Mouse (Mus musculus): ENCODE results near the gene Map3k20. TPM values are rescaled to one million over a fixed set of nuclear protein-coding genes. Genes with fewer than 3 reads are reported as not detected.

Gene Map3k20
- total RNA-seq (2015; ENCODE audit: low replicate concordance) (27.0 and 37.1 TPM in 2 replicates), total RNA-seq (2017; ENCODE audit: low replicate concordance) (18.7 and 24.3 TPM in 2 replicates)

DNA sequence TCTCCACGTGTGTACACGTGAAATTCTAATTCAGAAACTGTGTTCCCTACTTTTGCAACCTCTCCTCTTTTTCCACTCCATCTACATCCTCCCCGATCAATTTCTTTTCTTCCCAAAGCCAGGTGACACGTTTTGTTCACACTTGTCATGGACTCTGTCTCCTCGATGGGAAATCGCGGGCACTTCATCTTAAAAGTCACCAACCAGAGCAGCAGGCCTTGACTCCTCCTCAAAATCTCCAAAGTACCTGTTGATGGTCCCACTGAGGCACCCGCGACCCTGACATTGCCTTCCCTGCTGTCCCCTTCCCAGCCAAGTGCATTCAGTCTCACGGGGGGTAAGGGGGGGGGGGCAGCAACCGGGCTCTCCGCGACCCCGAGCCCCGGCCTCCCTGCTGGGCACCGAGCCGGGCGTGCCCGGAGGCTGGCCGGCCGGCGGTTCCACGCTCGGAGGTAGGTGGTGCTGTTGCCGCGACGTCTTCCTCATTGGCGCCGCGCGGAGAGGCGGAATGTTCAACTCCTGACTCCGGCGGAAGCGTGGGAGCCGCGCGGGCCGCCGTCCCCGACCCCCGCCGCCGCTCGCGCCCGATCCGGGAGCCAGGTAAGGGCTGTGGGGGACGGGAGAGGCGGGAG is at the start of gene Map3k20:
Gene Map3k20, plus strand, starts transcription at position 382 of the 632 bp plus-strand sequence.
- peak; percentile 83 for ATAC-seq (replicated peaks; ENCODE audit: low FRiP score, poor library complexity, severe bottlenecking)

DNA sequence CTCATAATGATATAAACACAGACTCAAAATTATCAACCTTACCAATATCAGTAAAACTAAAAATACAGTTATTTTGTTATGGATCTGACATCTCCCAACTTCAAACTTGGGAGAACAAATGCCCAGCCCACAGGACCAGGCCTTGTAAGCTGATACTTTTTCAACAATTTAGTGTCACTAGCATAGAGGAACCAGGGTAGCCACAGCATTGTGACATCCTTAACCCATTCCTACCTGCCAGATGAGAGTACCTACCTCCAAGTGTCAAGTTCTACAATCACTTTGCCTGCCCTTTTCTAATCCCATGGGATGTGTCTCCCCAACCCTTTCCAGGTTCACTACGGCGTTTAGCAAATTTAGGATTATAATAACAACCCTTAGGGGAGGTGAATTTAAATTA is 47.0 kb upstream of the Map3k20 start:
- ATAC-seq (replicated peaks; ENCODE audit: low FRiP score, poor library complexity, severe bottlenecking), result no peak

DNA sequence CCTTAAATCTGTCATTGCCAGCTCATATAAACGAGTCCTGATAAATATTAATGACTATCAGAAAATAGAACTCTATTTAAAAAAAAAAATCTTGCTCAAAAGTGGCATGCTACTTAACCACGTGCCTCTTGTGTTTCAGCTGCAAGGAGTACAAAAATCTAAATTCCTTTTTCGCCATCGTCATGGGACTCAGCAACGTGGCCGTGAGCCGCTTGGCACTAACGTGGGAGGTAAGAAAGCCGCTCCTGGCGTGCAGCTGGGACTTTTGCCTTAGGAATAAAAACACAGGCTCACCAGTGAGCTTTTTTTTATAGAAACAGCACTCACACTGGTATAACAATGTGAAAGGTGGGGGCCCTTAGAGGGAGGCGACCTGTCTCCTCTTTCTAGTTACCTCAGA is 46.5 kb upstream of the Map3k20 start:
- ATAC-seq (replicated peaks; ENCODE audit: low FRiP score, poor library complexity, severe bottlenecking), result no peak

DNA sequence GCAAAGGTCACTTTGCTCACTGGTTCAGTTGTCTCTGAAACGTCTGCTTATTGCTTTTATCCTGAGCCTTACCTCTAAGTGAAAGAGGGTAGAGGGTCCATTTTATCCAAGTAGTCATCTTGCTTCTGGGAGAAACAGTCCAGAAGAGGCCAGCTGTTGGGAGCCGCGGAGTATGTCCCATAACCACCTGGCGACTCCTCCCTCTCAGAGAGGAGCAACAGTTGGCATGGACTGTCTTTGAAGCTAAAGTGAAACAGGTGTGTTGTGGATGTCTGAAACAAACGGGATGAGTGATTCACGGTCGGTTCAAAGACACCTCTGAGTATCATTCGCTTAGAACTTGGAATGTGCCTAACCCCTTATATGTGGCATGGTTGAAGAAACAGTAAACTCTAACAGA is 46.0 kb upstream of the Map3k20 start:
- no peak for ATAC-seq (replicated peaks; ENCODE audit: low FRiP score, poor library complexity, severe bottlenecking)

DNA sequence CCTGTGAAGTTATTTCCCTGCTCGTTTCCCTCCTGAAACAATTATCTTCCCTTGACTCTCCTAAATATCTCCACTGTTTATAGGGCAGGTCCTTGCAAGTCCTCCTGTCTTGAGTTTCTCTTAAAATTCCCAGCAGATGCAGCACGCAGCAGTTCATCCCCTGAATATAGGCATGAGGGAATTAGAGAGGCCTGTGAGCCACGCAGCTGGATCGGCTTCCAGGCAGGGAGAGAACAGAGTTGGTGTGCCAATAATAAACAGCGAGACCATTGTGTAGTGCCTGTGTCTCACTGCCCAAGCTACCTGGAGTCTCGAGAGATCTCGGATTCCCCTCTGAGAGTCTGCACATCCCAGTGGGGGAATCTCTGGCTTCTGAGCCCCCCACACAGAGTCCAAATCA is 45.4 kb upstream of the Map3k20 start:
- no peak for ATAC-seq (replicated peaks; ENCODE audit: low FRiP score, poor library complexity, severe bottlenecking)

DNA sequence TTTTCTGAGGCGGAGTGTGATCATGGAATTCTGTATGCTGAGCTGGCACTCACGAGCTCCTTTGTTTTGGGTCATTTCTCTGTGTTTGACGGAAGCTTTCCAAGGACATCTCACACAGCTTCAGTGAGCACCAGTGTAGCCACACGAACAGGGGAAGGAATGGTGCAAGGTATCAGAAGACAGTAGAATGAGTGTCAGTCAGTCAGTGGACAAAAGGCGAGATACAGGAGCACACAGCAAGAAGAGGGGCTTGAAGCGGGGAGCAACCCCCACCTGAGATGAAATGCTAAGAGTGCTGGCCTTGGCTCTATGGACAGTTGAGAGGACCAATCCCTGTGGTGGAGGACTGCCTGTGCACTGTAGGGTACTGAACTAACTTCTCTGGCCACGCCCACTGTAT is 44.7 kb upstream of the Map3k20 start:
- no peak for ATAC-seq (replicated peaks; ENCODE audit: low FRiP score, poor library complexity, severe bottlenecking)

DNA sequence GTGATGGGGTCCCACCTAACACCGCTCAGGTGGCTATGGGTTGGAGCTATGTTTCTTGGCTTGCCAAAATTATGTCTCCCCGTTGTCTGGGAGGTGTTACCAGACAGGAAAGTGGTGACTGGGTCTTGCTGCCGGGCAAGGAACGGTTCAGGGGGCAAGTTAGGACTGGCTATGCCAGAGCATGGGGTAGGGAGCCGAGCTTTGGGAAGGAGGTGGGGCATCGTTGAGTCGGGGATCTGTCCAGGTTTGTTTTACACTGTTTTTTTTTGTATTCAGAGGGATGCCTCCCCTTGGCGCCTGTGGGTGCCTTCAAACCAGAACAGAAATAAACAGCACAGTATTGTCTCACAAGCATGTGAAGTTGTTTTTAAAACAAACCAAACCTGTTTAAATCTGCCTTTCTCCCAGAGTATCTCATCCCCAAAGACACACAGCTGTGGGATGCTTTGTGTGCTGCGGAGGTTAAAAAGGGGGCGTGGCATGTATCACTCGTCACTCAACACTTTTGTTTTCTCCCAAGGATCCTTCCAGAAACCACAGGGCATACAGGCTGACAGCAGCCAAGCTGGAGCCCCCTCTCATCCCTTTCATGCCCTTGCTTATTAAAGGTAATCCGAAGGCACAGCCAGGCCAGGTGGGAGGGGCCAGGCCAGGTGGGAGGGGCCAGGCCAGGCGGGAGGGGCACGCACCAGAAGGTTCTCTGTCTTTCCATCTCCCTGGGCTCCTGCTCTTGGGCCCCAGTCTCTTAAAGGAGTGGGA is 43.5 kb upstream of the Map3k20 start:
- ATAC-seq (replicated peaks; ENCODE audit: low FRiP score, poor library complexity, severe bottlenecking), result no peak

DNA sequence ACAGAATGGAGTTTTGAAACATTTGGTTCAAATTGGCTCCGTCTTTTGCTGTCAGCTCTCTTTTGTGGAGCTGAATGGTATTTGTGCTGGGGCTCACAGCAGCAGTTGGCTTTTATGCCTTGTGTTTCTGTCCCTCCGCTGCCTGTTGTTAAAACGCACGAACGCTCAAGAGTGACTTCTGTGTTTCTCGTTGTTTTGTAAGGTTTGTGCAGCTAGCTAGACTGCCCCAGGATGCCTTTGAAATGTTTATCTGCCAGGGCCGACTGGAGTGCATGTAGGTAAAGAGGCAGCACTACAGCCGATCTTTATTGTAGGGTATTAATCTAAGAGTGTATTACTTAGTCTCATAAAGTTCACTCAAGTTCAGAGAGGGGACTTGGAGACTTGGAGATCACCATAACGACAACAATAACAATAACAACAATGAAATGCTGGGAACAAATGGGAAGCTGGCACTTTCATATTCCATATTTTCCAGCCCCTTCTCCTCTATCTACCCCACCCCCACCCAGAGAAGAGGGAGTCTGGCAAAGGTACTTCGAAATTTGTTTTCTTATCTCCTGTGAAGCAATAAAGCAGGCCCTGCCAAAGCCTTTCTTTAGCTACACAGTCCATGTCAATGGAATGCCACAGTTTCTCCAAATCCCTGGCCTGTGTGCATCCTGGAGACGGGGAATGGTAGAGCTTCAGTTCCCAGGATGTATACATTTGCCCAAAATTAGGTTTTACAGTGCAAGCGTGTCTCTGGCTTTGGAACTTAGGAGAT is 42.3 kb upstream of the Map3k20 start:
- ATAC-seq (replicated peaks; ENCODE audit: low FRiP score, poor library complexity, severe bottlenecking), result no peak

DNA sequence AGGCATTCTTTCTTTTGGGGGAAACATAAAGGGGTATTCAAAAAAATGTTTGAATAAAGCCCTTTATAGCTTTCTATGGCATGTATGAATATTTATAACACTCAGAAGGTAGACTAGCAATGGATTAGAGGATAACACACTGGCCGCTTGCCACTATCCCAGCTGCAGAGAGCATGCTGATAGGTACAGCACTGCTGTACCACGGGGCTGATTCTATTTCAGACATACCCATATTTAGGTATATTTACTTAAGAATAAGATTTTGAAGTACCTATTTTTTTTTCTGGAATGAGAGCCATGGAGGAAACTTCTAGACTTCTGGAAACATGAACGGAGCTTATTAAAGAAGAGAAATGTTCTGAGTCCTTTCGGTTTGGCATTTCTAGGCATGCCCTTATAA is 39.8 kb upstream of the Map3k20 start:
- no peak for ATAC-seq (replicated peaks; ENCODE audit: low FRiP score, poor library complexity, severe bottlenecking)

DNA sequence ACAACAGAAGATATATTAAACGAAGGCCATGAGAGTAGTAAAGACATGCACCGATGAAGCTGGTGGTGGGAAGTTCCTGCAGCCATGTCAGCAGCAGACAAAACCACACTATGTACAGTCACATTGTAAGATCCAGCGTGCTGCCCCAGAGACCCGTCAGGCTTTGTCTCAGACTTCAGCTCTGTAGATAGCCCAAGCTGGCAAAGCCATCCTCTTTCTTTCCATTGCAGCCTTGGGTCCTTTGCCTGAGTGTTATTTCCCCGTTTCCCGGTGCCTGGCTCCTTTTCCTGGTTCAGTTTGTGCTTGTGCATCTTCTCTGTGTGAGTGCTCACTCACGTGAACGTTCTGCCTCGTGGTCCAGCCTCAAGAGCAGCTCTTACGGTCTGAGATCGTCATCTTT is 39.1 kb upstream of the Map3k20 start:
- no peak for ATAC-seq (replicated peaks; ENCODE audit: low FRiP score, poor library complexity, severe bottlenecking)

DNA sequence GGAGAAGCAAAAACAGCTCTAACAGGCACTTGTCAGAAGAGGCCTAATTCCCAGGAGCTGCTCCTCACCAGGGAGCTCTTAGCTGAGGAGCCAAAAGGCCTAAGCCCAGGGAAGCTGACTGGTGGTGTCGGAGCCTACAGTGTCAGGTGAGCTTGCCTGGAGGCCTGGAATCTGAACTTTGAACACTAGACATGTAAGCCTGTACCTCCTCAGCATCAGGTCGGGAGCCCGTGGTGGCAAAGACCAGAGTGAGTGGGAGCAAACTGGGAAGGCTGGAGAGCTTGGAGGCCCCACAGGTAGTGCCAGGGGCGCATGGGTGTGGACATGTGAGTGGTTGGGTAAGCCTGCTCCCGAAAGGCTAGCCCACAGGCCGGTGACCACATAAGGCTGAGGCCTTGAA is 37.6 kb upstream of the Map3k20 start:
- ATAC-seq (replicated peaks; ENCODE audit: low FRiP score, poor library complexity, severe bottlenecking), result no peak

DNA sequence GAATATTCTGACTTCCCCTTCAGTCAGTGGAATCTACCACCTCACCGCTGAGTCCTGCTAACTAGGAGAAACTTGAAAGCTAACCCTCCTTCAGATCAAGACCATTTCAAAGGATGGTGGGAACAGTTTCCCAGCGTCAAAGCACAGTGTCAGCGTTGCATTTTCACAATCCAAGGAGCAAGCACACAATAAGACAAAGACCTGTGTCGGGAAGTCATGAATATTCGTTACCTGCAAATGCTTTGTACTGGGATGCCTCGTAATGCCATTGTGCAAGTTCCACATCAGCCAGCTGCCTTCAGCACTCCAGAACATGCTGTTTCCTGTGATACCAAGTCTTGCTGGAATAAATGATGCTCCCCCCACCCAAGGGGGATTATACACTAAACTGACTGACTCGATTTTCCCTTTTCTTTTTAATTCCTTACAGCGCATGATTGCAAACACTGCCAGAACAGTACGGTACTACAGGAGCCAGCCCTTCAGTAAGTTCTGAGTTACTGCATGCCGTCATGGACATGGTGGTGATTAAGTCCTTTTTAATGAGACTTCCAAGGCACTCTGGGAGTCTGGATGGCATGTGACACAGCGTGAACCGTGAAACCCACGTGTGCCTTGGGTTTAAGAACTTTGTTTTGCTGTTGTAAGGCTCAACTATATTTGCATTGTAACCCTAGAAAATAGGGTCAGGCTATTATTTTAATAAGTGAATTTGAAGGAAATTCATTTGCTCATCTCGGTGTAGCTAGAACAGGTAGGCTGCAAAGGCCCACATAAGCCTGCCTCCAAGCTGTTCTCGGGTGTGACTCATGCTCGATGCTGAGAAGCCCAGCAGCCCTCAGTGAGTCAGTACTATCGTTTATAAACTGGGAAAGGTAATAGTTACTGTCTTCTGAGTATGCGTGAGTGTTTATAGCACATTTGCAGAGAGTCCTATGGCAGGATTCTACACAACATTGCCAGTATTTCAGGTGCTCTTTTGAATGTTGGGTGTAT is 32.6 kb upstream of the Map3k20 start:
- no peak for ATAC-seq (replicated peaks; ENCODE audit: low FRiP score, poor library complexity, severe bottlenecking)

DNA sequence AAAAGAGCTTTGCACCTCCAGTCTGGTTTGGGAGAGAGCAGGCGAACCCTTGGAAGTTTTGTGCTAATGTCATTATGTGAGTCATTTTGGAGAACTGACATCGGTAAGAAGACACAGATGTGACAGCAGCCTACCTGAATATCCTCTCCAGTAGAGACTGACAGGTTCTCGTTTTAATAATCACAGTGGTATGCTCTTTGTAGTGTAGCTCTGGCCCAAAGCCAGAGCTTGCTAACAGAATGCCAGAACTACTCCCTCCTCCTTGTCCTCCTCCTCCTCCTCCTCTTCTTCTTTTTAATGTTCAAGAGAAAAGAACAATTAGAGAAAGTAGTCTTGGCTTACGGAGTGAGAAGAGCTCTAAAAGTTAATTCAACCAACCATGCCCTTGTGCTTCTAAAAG is 31.6 kb upstream of the Map3k20 start:
- no peak for ATAC-seq (replicated peaks; ENCODE audit: low FRiP score, poor library complexity, severe bottlenecking)

DNA sequence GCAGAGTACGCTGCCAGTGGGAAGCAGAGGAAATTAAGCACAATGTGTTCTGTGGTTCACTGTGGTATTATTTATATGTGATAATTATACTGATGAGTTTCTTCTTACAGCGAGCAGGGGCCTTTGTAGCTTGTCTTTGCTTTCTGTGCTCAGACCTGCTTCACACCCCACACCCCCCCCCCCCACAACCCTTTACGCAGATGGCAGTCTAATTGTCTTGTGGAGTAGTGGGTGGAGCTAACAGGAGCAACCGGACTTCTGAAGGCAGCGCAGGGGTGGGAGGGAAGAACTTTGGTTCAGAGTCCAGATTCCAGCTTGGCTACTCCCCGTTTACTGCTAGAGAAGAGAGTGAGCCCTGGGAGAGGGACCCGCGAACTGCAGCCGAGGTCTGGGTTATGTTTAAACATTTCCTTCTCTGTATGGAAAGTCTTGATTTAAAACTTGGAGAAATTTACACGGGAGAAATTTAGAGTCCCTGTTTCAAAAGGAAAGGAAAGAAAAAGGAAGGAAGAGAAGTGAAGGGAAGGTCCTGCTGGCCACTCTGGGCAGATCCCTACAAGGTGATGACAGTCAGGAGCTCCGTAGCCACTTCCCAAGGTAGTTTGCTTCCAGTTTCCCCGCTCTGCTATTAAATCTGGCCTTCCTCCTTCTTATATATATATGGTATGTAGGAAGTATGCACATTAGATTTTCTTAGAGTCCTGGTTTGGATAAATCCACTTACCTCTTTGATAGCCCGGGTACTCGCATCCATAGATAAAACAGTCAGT is 30.4 kb upstream of the Map3k20 start:
- no peak for ATAC-seq (replicated peaks; ENCODE audit: low FRiP score, poor library complexity, severe bottlenecking)

DNA sequence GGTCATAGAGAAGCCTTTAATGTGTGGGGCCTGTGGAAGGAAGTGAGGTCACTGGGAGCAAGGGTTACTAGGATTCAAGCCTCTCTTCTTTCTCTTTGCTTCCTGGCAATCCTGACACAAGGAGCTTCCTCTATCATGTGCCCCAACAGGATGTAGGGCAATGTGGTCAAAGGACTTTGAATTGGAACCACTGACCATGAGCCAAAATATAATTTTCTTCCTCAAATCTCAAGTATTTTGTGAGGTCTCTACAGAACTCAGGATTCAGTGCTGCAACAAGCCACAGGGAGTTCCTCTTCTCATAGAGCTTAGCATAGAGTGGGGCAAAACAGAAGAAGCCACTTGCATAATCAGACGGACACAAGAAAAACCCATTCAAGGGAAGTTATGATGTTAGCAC is 24.7 kb upstream of the Map3k20 start:
- no peak for ATAC-seq (replicated peaks; ENCODE audit: low FRiP score, poor library complexity, severe bottlenecking)

DNA sequence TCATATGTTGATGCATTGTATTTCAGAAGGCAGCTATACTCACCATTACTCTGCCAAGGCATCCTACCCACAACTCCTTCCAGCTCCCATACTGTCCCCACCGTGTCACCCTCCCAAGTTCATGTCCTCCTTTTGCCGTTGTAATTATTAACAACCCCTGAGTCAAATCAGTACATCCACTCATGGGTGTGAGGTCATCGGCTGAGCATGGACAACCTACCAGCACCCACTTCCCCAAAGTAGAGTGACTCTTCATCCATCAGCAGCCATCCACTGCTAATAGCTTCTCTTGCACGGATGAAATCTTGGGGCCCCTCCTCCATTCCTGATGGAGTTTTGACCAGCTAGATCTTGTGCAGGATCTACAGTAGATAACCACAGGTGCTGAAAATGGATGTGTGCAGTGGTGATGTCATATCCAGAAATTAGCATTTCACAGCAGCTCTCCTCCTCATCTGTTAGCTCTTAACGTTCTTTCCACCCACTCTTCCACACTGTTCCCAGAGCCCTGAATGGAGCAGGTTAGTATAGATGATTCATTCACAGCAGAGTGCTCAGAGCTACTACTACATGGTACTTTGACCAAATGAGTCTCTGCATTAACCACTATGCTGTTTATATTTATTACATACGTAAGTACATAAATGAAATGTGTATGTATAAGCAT is 22.5 kb upstream of the Map3k20 start:
- ATAC-seq (replicated peaks; ENCODE audit: low FRiP score, poor library complexity, severe bottlenecking), result no peak

DNA sequence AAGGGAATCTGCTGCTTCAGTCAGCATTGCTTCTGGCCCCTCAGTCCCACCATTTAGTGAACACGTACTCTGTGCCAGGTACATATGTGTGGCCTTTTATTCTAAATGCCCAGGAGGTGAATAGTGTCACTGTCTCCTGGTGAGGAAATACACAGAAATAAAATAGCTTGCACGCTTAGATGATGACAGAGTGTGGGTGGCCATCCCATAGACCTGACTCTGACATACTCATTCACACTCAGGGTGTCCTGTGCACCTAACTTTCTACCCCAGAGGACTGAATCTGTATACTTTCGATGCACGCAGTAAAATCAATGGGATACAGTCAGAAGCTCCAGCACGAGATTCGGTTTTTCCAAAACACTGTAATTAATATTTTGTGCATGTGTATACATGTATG is 18.0 kb upstream of the Map3k20 start:
- ATAC-seq (replicated peaks; ENCODE audit: low FRiP score, poor library complexity, severe bottlenecking), result no peak

DNA sequence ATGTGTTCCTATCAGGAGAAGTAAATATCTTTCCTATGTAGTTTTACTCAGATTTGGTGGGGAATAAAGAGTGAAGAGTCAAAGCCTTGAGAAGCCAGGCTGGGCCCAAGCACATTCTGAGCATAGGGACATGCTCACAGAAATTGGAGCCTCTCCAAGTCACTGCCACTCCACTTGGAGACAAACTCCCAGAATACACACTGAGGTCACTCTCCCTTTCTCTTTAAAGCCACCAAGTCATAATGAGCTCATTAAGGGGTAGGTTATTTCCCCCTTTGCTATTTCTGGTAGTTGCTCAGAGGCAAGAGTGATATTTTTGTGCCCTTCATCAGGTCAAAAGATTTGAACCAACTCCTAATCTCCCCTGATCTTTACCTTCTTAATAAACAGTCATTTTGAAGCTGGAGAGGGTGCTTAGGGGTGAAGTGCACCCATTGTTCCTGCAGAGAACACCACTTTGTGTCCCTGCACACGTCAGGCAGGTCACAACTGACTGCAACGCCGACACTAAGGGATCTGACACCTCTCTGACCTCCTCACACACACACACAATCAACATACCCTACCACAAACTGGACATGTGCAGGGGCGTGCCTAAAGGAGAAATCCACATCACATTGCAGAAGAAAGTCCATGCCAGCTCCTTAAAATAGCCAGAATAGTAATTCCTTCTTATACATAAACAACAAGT is 15.6 kb upstream of the Map3k20 start:
- no peak for ATAC-seq (replicated peaks; ENCODE audit: low FRiP score, poor library complexity, severe bottlenecking)

Measured in erythroblast, adult 5-6 weeks (primary cell).